Mouse (Mus musculus) lung, embryonic 15.5 days (tissue): ENCODE data around the gene Fsip1. TPM values are rescaled to one million over a fixed set of nuclear protein-coding genes. Genes with fewer than 3 reads are reported as not detected.
"Not testable (repeated sequence)": the region's sequence is repeated elsewhere in the genome, so short reads cannot be mapped to it uniquely, and the experiment has no call there.

Source experiments
- ATAC-seq: fragments of 200-750 bp; cut with Nextera tagmentation; 2 replicates; pipeline ENCODE4 v1.8.0; 2017; ENCODE audit warnings: moderate number of reproducible peaks, borderline replicate concordance; ENCODE audit not compliant: low FRiP score, low TSS enrichment; ENCODE audit errors: extremely low read depth
- H3K27ac ChIP-seq: fragments of 300-500 bp; sonication (generic); 2 replicates; pipeline ENCODE4 v1.5.1; 2015; ENCODE audit warnings: moderate library complexity, mild to moderate bottlenecking, inconsistent platforms
- H3K27me3 ChIP-seq: fragments of 300-500 bp; sonication (generic); 2 replicates; pipeline ENCODE4 v1.6.1; 2015; ENCODE audit warnings: inconsistent platforms
- H3K36me3 ChIP-seq: fragments of 300-500 bp; sonication (generic); 2 replicates; pipeline ENCODE4 v1.6.1; 2015; ENCODE audit warnings: inconsistent platforms
- H3K4me1 ChIP-seq: fragments of 300-500 bp; sonication (generic); 2 replicates; pipeline ENCODE4 v1.6.1; 2015; ENCODE audit warnings: inconsistent platforms
- H3K4me2 ChIP-seq: fragments of 300-500 bp; sonication (generic); 2 replicates; pipeline ENCODE4 v1.6.1; 2015; ENCODE audit warnings: inconsistent platforms, mild to moderate bottlenecking, moderate library complexity
- H3K4me3 ChIP-seq: fragments of 300-500 bp; sonication (generic); 2 replicates; pipeline ENCODE4 v1.5.1; 2015; ENCODE audit warnings: mild to moderate bottlenecking, inconsistent platforms
- H3K9ac ChIP-seq: fragments of 300-500 bp; sonication (generic); 2 replicates; pipeline ENCODE4 v1.6.1; 2015; ENCODE audit warnings: inconsistent platforms
- H3K9me3 ChIP-seq: fragments of 300-500 bp; sonication (generic); 2 replicates; pipeline ENCODE4 v1.6.1; 2016; ENCODE audit warnings: inconsistent platforms
- WGBS: fragments of 180-500 bp; shearing (Covaris S2); methylation state at CpG from one replicate; pipeline ENCODE4 v1.1.7; 2015; 5-methylcytosine and 5-hydroxymethylcytosine counted together
- polyA plus RNA-seq: library from polyadenylated mRNA; unstranded; fragments of >200 nt; fragmentation: Nextera tagmentation; extraction: Ambion mirVana; gene quantifications from 2 replicates; pipeline ENCODE4 v1.2.1, GENCODE M21; 2015

Fsip1 gene
- polyA plus RNA-seq, 1 experiment from 2014 or later: 0.89 TPM

DNA sequence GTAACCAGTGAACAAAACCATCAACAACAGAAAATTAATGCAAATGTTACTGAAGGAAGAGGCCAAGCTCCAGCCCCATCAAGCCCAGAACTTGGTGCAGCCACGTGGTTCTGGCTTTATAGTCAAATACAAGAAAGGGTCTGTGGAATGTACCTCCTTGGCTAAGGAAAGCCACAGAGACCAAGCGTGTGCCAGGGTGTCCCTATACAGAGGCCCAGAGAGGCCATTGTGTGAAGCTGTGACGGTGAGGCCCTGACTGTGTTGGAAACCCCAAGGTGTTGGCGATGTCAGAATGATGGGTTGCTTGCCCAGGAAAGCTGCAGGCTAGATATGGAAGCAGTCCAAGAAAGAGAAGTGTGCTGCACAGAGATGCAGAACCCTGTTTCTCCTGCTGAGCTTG is 89.0 kb downstream of the Fsip1 start:
- no peaks in the 10 kb centered on the region for H3K27me3 ChIP-seq
- WGBS: 65% methylated on average over 4 of the region's 4 CpGs

DNA sequence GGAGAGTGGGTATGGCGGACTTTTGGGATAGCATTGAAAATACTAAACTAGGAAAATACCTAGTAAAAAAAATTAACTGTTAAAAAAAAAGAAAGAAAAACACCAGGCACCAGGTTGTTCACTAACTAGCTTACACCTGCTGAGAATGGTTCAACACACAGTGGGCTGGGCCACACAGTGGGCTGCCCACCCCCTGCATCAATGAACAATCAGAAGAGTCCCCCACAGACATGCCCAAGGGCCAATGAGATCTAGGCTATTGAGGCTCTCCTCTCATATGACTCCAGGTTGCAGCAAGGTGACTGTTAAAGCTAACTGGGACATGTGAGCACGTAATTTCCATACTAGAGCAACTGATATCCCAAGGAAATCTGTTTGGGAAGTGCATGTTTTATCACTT is 91.1 kb downstream of the Fsip1 start:
- no peak for ATAC-seq
- Histone ChIP-seq H3K27me3 (no peaks in the 10 kb centered on the region), H3K9me3 (no peaks in the 10 kb centered on the region), H3K4me2 (no peak overlapping the region), H3K36me3 (no peaks in the 10 kb centered on the region), H3K4me3 (no peak overlapping the region), H3K27ac (no peak overlapping the region), H3K4me1 (peaks cover 4% of the 10 kb centered on the region), H3K9ac (no peak overlapping the region)
- 62% methylated on average over 2 of the region's 2 CpGs for WGBS

More for the DNA sequence above, 89.0 kb downstream of the Fsip1 start:
- Histone ChIP-seq H3K9me3 (no peaks in the 10 kb centered on the region), H3K4me2 (no peak overlapping the region), H3K27ac (no peak overlapping the region), H3K4me3 (no peak overlapping the region), H3K9ac (no peak overlapping the region), H3K36me3 (no peaks in the 10 kb centered on the region), H3K4me1 (no peaks in the 10 kb centered on the region)
- ATAC-seq: no peak

DNA sequence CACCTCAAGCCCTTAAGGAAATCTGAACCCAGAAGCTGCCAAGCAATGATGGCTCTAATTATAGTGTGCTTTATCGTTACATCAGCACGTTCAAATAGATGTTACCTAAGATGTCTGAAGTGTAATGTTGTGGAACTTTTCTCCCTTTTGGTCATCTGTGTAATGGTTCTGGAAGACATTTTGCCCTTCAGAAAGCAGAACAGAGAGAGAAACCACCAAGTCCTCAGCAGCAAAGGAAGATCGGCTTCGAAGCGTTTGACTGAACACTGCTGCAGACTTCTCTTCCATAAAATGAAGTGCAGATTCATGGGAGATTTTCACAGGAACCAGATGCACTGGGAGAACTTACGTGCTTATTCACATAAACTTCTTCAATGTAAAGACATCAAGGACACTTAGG is 92.6 kb downstream of the Fsip1 start:
- Histone ChIP-seq H3K27me3 (no peaks in the 10 kb centered on the region), H3K4me2 (no peak overlapping the region), H3K4me3 (no peak overlapping the region), H3K36me3 (no peaks in the 10 kb centered on the region), H3K9ac (no peak overlapping the region), H3K27ac (no peak overlapping the region), H3K9me3 (no peaks in the 10 kb centered on the region), H3K4me1 (peaks cover 8% of the 10 kb centered on the region)
- ATAC-seq: no peak
- WGBS: 78% methylated on average over 6 of the region's 6 CpGs

DNA sequence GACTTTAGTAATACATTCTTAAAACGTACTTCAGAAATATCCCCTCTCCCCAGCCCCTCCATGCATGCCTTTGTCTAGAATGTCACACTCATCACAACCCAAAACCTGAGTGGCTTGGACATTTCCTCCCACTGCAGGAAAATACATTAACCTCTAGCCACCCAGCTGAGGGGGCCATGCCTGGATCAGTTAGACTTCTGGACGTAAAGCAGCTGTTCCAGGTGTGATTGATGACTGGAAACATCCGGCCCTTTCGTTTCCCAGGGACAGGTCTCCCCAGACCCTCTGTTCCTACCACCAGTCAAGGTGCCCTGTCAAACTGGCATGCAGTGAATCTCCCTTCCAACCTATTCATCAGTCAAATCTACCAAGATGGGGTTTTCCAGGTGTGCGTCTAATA is 94.3 kb downstream of the Fsip1 start:
- Histone ChIP-seq H3K4me2 (no peak overlapping the region), H3K9ac (no peak overlapping the region), H3K36me3 (no peaks in the 10 kb centered on the region), H3K27me3 (no peaks in the 10 kb centered on the region), H3K27ac (no peak overlapping the region), H3K4me1 (peaks cover 8% of the 10 kb centered on the region), H3K4me3 (no peak overlapping the region), H3K9me3 (no peaks in the 10 kb centered on the region)
- WGBS: 52% methylated on average over 5 of the region's 5 CpGs
- ATAC-seq: no peak

DNA sequence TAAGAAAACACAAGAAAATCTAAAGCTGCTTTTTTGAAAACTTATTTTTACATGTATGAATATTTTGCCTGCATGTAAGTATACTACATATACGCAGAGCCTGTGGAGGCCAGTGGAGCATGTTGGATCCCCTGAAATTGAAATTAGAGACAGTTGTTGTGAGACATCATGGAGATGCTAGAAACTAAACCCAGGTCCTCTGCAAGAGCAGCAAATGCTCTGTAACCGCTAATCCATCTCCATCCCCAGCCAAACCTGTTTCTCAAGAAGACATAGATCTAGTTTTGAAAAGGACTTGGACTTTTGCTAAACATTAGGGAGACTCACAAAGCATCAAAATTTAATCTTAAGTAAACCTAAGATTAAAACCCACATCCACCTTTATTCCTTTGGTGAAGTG is 95.8 kb downstream of the Fsip1 start:
- H3K27me3 ChIP-seq: no peaks in the 10 kb centered on the region
- H3K36me3 ChIP-seq: no peaks in the 10 kb centered on the region
- peaks cover 8% of the 10 kb centered on the region for H3K4me1 ChIP-seq
- H3K9me3 ChIP-seq: no peaks in the 10 kb centered on the region
- no peak overlapping the region for H3K4me3 ChIP-seq
- no peak overlapping the region for H3K27ac ChIP-seq
- H3K4me2 ChIP-seq: no peak overlapping the region
- no peak overlapping the region for H3K9ac ChIP-seq
- no peak for ATAC-seq
- 76% methylated on average over 2 of the region's 2 CpGs for WGBS

DNA sequence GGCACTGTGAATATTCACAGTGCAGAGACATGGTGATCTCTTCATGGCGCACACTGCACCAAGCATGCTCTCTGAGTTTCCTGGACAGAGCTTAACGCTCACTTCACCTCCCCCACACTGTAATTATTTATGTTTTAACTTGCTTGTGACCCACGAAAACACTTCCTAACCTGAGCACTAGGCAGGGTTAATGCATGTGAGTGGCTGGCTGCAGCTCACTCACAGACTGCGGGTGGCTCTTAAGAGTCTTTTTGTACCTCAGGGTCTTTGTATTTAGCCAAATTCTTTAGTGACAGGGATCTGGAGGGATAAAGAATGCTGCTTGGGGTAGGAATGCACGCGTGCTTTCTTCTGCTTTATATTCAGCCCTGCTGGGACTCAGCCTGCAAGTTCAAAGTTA is 96.2 kb downstream of the Fsip1 start:
- H3K27me3 ChIP-seq: no peaks in the 10 kb centered on the region
- H3K4me3 ChIP-seq: no peak overlapping the region
- no peak overlapping the region for H3K9ac ChIP-seq
- H3K4me1 ChIP-seq: peaks cover 8% of the 10 kb centered on the region
- H3K27ac ChIP-seq: 0 out of 2 replicates have a peak overlapping the region, but pooled peaks have one; percentile 20
- no peak for ATAC-seq
- no peaks in the 10 kb centered on the region for H3K9me3 ChIP-seq
- no peak overlapping the region for H3K4me2 ChIP-seq
- H3K36me3 ChIP-seq: no peaks in the 10 kb centered on the region
- WGBS: 18% methylated on average over 6 of the region's 6 CpGs

DNA sequence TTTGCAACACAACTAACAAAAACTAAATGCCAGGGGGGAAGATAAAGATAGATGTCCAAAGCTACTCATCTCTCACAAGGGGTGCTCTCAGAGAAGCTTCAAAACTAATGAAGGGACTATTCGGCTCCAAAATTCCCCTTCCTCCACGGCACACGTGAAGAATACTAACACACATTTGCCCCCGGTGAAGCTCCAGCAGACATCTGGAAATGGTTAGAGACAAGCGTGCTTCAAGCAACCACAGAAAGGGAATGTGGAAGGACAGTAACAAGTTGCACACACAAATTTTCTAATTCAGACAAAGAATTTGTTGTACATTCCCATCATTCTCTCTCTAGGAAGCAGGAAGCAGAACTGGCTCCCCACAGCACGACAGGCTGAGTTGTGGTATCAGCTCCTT is 97.6 kb downstream of the Fsip1 start:
- H3K27me3 ChIP-seq: no peaks in the 10 kb centered on the region
- no peaks in the 10 kb centered on the region for H3K9me3 ChIP-seq
- H3K4me1 ChIP-seq: peaks cover 8% of the 10 kb centered on the region
- no peak overlapping the region for H3K4me3 ChIP-seq
- no peak overlapping the region for H3K9ac ChIP-seq
- 43% methylated on average over 6 of the region's 6 CpGs for WGBS
- no peak overlapping the region for H3K27ac ChIP-seq
- ATAC-seq: no peak
- no peak overlapping the region for H3K4me2 ChIP-seq
- no peaks in the 10 kb centered on the region for H3K36me3 ChIP-seq

DNA sequence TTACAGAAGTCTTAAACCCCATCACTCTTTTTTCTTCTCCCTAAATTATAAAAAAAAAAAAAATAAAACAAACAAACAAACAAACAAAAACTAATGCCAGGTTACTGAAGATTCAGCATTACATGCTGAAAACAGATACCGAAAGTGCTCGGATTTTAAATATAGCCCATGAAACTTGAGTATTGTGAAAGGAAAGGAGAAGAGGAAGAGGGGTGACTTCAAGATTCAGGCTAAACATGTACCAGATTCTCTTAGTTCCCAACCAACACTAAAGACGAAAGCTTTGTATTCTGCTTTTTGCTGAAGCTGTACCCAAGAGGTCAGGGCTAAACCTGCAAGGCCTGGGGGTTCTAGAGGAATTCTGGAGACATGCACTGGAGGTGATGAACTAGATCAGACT is 98.7 kb downstream of the Fsip1 start:
- WGBS: 91% methylated on average over 3 of the region's 3 CpGs
- Histone ChIP-seq H3K9me3 (no peaks in the 10 kb centered on the region), H3K4me1 (peaks cover 8% of the 10 kb centered on the region), H3K36me3 (no peaks in the 10 kb centered on the region), H3K27me3 (no peaks in the 10 kb centered on the region), H3K4me3 (no peak overlapping the region), H3K27ac (no peak overlapping the region), H3K9ac (no peak overlapping the region), H3K4me2 (no peak overlapping the region)
- no peak for ATAC-seq

DNA sequence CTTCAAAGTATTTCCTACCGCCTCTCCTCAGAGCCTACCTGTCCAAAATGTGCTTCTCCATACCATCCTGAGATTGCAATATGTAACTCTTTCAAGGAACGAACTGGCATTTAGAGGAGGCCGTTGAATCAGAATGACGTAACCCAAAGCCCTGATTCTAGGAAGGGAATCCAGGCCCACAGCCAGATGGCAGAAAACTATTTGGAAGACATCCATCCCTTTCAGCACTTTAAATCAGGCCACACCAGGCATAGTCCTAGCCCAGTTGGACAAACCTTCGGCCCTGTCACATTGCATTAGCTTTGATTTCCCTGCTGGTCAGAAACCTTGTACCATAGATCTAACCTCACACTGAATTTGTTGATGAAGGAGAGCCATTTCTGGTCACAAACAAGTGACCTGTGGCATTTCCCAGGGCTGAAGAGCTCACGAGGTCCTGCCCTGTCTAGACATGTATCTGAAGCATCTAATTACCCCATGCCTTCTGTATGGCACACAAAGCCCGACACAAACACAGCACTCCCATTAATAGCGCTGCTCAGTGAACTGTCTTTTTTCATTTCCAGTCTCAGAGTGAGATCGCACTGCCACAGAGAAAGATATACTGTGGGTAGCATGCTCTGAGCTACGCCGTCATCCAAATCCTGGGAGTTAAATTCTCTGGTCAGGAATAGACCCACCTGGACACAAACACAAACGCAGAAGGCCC is 106.8 kb downstream of the Fsip1 start:
- no peak overlapping the region for H3K4me2 ChIP-seq
- no peak overlapping the region for H3K9ac ChIP-seq
- H3K36me3 ChIP-seq: no peaks in the 10 kb centered on the region
- H3K4me1 ChIP-seq: peaks cover 26% of the 10 kb centered on the region
- peak; percentile 60; the same call in 1 of the 2 replicates for ATAC-seq
- no peaks in the 10 kb centered on the region for H3K9me3 ChIP-seq
- peak overlapping the region; percentile 13; the same call in 1 of the 2 replicates for H3K27ac ChIP-seq
- no peak overlapping the region for H3K4me3 ChIP-seq
- no peaks in the 10 kb centered on the region for H3K27me3 ChIP-seq
- 48% methylated on average over 12 of the region's 12 CpGs for WGBS

DNA sequence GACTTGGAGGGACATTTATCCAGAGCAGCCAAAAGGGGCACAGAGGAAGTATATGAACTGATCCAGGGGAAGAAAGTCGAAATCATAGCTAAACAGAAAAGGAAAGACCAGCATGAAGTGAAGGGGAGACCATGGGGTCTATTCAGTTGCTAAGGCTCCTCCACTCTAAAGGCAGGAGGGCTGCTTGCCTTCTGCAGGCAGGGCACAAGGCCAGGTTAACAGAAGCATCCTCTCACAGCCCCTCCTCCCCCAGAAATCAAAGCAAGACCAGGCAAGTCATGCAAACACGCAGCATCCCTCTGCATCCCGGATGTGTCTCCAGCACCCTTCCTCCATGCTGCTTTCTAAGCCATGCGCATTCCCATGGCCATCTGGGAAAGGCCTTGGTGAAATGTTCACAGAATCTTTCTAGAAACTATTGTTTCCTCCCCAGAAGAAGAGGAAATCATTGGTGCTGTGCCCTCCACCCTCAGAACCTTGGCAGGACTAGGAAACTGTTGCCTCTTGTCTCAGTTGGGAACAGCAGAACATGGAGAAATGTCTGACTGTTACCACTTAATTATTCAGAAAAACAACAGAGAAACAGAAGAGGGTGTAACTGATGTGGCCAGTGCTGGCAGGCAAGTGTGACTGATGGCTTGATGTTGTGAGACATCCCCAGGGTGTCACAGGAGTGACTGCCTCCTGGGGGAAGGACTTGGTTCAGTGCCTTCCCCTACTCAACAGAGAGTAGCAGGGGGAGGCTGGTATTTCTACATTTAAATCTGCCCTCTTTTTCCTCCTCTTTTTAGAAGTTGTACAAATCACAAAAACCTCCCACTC is 108.2 kb downstream of the Fsip1 start:
- no peak overlapping the region for H3K4me3 ChIP-seq
- H3K9ac ChIP-seq: no peak overlapping the region
- H3K36me3 ChIP-seq: no peaks in the 10 kb centered on the region
- H3K27me3 ChIP-seq: no peaks in the 10 kb centered on the region
- H3K4me1 ChIP-seq: peaks cover 26% of the 10 kb centered on the region
- 49% methylated on average over 4 of the region's 4 CpGs for WGBS
- H3K9me3 ChIP-seq: no peaks in the 10 kb centered on the region
- H3K27ac ChIP-seq: peak overlapping the region; percentile 33; the same call in 1 of the 2 replicates
- H3K4me2 ChIP-seq: no peak overlapping the region
- peak; percentile 67; the same call in 1 of the 2 replicates for ATAC-seq

DNA sequence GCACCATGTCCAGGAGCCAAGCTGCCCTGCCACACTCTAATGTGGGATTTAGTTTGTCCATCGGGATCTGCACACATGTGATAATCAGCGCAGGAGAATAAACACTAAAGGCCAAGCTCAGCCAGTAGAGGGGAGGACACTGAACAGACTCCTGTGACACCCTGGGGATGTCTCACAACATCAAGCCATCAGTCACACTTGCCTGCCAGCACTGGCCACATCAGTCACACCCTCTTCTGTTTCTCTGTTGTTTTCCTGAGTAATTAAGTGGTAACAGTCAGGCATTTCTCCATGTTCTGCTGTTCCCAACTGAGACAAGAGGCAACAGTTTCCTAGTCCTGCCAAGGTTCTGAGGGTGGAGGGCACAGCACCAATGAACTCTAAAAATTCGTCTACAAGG is 109.0 kb downstream of the Fsip1 start:
- H3K36me3 ChIP-seq, H3K27ac ChIP-seq, H3K27me3 ChIP-seq: not testable (repeated sequence)

DNA sequence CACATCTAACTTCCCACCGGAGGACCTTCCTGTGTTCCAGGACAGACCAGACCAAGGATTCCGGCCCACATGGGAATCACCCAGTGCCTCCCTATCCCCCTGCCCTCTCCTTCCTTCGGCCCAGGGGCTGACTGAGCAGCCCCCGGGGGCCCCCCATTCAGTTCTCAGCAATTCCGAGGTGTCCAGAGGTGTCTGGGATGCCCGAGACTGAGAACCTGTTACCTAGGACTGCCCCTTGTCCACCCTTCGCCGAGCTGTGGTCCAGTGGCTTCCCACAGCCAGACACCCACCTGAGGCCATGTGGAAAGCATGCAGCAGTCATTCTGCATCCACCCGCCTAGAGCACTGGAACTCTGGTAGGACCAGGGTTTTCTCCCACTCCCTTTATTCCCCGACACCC is 115.1 kb downstream of the Fsip1 start:
- Histone ChIP-seq H3K4me2 (no peak overlapping the region), H3K36me3 (no peaks in the 10 kb centered on the region), H3K4me1 (no peaks in the 10 kb centered on the region), H3K4me3 (no peak overlapping the region), H3K9me3 (no peaks in the 10 kb centered on the region), H3K27ac (no peak overlapping the region), H3K9ac (no peak overlapping the region), H3K27me3 (no peaks in the 10 kb centered on the region)
- no peak for ATAC-seq
- WGBS: 87% methylated on average over 10 of the region's 10 CpGs

More for the DNA sequence above, 109.0 kb downstream of the Fsip1 start:
- not testable (repeated sequence) for H3K4me3 ChIP-seq, H3K9ac ChIP-seq, H3K9me3 ChIP-seq, H3K4me2 ChIP-seq
- WGBS: 30% methylated on average over 3 of the region's 3 CpGs
- H3K4me1 ChIP-seq: peaks cover 26% of the 10 kb centered on the region
- ATAC-seq: 0 out of 2 replicates have a peak, but pooled peaks have one; percentile 23
